Mouse (Mus musculus) CH12.LX (cell line): ENCODE results near the gene Gins3. TPM values are rescaled to one million over a fixed set of nuclear protein-coding genes. Genes with fewer than 3 reads are reported as not detected.

Source experiments
- DNase-seq: peaks from one replicate; pipeline ENCODE4 v3.0.0-alpha.2; 2013; ENCODE audit errors: extremely low read depth
- H3K27ac ChIP-seq: 2 replicates; pipeline ENCODE4 v1.5.1; 2012; ENCODE audit warnings: low read depth, mild to moderate bottlenecking, control low read depth, moderate library complexity; ENCODE audit not compliant: insufficient read depth
- H3K27me3 ChIP-seq: replicated peaks from 2 replicates; pipeline ENCODE3; 2012; ENCODE audit warnings: inconsistent platforms
- H3K36me3 ChIP-seq, 2 experiments: replicated peaks in 1 of 2; 2 replicates each; pipeline versions ENCODE3 to v1.6.1; 2012; ENCODE audit warnings: inconsistent platforms in 1 of 2, low read length in 1 of 2, mild to moderate bottlenecking in 1 of 2, mixed read lengths in 1 of 2, moderate library complexity in 1 of 2; ENCODE audit not compliant: control insufficient read depth in 1 of 2, insufficient read depth in 1 of 2
- H3K4me1 ChIP-seq, 2 experiments: 2 replicates each; pipeline ENCODE4 v1.6.1; 2012; ENCODE audit warnings: inconsistent platforms in 1 of 2, moderate library complexity in 1 of 2; ENCODE audit not compliant: insufficient read depth in 2 of 2, control insufficient read depth in 1 of 2
- H3K4me2 ChIP-seq: 2 replicates; pipeline ENCODE4 v1.6.1; 2012; ENCODE audit warnings: low read depth, mild to moderate bottlenecking, control low read depth; ENCODE audit not compliant: poor library complexity, insufficient read depth, severe bottlenecking
- H3K4me3 ChIP-seq, 3 experiments: fragments of 150-350 bp in 1 of 3; sonication (generic) in 1 of 3; replicated peaks in 1 of 3; 2 replicates each; pipeline versions ENCODE3 to v1.5.1; 2011 to 2012; ENCODE audit warnings: low read depth in 2 of 3, low read length in 2 of 3, mild to moderate bottlenecking in 2 of 3, moderate library complexity in 2 of 3, control low read depth in 1 of 3, improper control_type of control experiment in 1 of 3, inconsistent platforms in 1 of 3, mixed read lengths in 1 of 3; ENCODE audit not compliant: poor library complexity in 1 of 3
- H3K79me2 ChIP-seq: replicated peaks from 2 replicates; pipeline ENCODE4 v1.6.1; 2012; ENCODE audit warnings: mild to moderate bottlenecking, moderate library complexity; ENCODE audit not compliant: control insufficient read depth, poor library complexity, insufficient read depth, severe bottlenecking; ENCODE audit errors: extremely low read depth
- H3K9ac ChIP-seq: 2 replicates; pipeline ENCODE4 v1.6.1; 2012; ENCODE audit warnings: low read depth, mild to moderate bottlenecking, control low read depth, moderate library complexity; ENCODE audit not compliant: insufficient read depth
- H3K9me3 ChIP-seq: replicated peaks from 2 replicates; pipeline ENCODE3; 2012; ENCODE audit warnings: low read length, inconsistent platforms, mixed read lengths
- BHLHE40 ChIP-seq: IDR thresholded peaks from 2 replicates; pipeline ENCODE4 v1.6.1; 2011; ENCODE audit warnings: mild to moderate bottlenecking, low read depth, low read length, improper control_type of control experiment
- CHD1 ChIP-seq: IDR thresholded peaks from 2 replicates; pipeline ENCODE4 v1.6.1; 2012; ENCODE audit warnings: low read depth, low read length, improper control_type of control experiment, inconsistent platforms
- CHD2 ChIP-seq: IDR thresholded peaks from 2 replicates; pipeline ENCODE4 v1.6.1; 2011; ENCODE audit warnings: low read length, improper control_type of control experiment
- CTCF ChIP-seq, 2 experiments: IDR thresholded peaks in 1 of 2; conservative IDR thresholded peaks in 1 of 2; 2 replicates each; pipeline ENCODE4 v1.5.1; 2011 to 2012; ENCODE audit warnings: low read depth in 2 of 2, low read length in 2 of 2, improper control_type of control experiment in 1 of 2, inconsistent platforms in 1 of 2, mild to moderate bottlenecking in 1 of 2, moderate library complexity in 1 of 2
- E2F4 ChIP-seq: IDR thresholded peaks from 2 replicates; pipeline ENCODE4 v1.6.1; 2011; ENCODE audit warnings: low read depth, low read length, improper control_type of control experiment; ENCODE audit not compliant: insufficient replicate concordance
- ELF1 ChIP-seq: IDR thresholded peaks from 2 replicates; pipeline ENCODE4 v1.6.1; 2014; ENCODE audit warnings: low read depth, mild to moderate bottlenecking, inconsistent platforms, low read length, improper control_type of control experiment
- EP300 ChIP-seq: IDR thresholded peaks from 2 replicates; pipeline ENCODE4 v1.6.1; 2011; ENCODE audit warnings: low read length, improper control_type of control experiment
- ETS1 ChIP-seq: conservative IDR thresholded peaks from 2 replicates; pipeline ENCODE4 v1.6.1; 2012; ENCODE audit warnings: low read depth, mild to moderate bottlenecking, inconsistent platforms, low read length, improper control_type of control experiment, moderate library complexity
- GABPA ChIP-seq: IDR thresholded peaks from 2 replicates; pipeline ENCODE4 v1.6.1; 2012; ENCODE audit warnings: low read depth, low read length, improper control_type of control experiment, inconsistent platforms; ENCODE audit not compliant: insufficient replicate concordance
- HCFC1 ChIP-seq: IDR thresholded peaks from 2 replicates; pipeline ENCODE4 v1.6.1; 2012; ENCODE audit warnings: low read depth, mild to moderate bottlenecking, inconsistent platforms, low read length, improper control_type of control experiment
- IRF4 ChIP-seq: IDR thresholded peaks from 2 replicates; pipeline ENCODE4 v1.6.1; 2014; ENCODE audit warnings: low read depth, mild to moderate bottlenecking, inconsistent platforms, low read length, improper control_type of control experiment
- JUN ChIP-seq: IDR thresholded peaks from 2 replicates; pipeline ENCODE4 v1.6.1; 2011; ENCODE audit warnings: low read depth, mild to moderate bottlenecking, low read length, improper control_type of control experiment, moderate library complexity; ENCODE audit not compliant: insufficient read depth
- JUND ChIP-seq: conservative IDR thresholded peaks from 2 replicates; pipeline ENCODE4 v1.6.1; 2011; ENCODE audit warnings: low read depth, low read length, improper control_type of control experiment
- KAT2A ChIP-seq: IDR thresholded peaks from 2 replicates; pipeline ENCODE4 v1.6.1; 2012; ENCODE audit warnings: low read length, improper control_type of control experiment, inconsistent platforms; ENCODE audit not compliant: insufficient replicate concordance
- MAFK ChIP-seq: IDR thresholded peaks from 2 replicates; pipeline ENCODE4 v1.6.1; 2011; ENCODE audit warnings: low read length, improper control_type of control experiment; ENCODE audit not compliant: insufficient replicate concordance
- MAX ChIP-seq: IDR thresholded peaks from 2 replicates; pipeline ENCODE4 v1.6.1; 2011; ENCODE audit warnings: low read length, improper control_type of control experiment
- MAZ ChIP-seq: IDR thresholded peaks from 2 replicates; pipeline ENCODE4 v1.6.1; 2012; ENCODE audit warnings: low read depth, mild to moderate bottlenecking, inconsistent platforms, low read length, improper control_type of control experiment, moderate library complexity
- MEF2A ChIP-seq: IDR thresholded peaks from 2 replicates; pipeline ENCODE4 v1.6.1; 2014; ENCODE audit warnings: low read depth, mild to moderate bottlenecking, inconsistent platforms, low read length, improper control_type of control experiment, borderline replicate concordance
- MXI1 ChIP-seq: IDR thresholded peaks from 2 replicates; pipeline ENCODE4 v1.6.1; 2011; ENCODE audit warnings: mild to moderate bottlenecking, low read depth, low read length, improper control_type of control experiment
- MYC ChIP-seq: IDR thresholded peaks from 2 replicates; pipeline ENCODE4 v1.6.1; 2011; ENCODE audit warnings: low read depth, mild to moderate bottlenecking, improper control_type of control experiment, low read length
- NELFE ChIP-seq: IDR thresholded peaks from 2 replicates; pipeline ENCODE4 v1.6.1; 2011; ENCODE audit warnings: low read depth, low read length, improper control_type of control experiment
- NRF1 ChIP-seq: IDR thresholded peaks from 2 replicates; pipeline ENCODE4 v1.6.1; 2014; ENCODE audit warnings: low read depth, mild to moderate bottlenecking, inconsistent platforms, low read length, improper control_type of control experiment, moderate library complexity
- PAX5 ChIP-seq: IDR thresholded peaks from 2 replicates; pipeline ENCODE4 v1.6.1; 2012; ENCODE audit warnings: low read length, inconsistent platforms, mixed read lengths
- POLR2A ChIP-seq: IDR thresholded peaks from 2 replicates; pipeline ENCODE4 v1.6.1; 2011; ENCODE audit warnings: low read depth, mild to moderate bottlenecking, improper control_type of control experiment, low read length
- POLR2AphosphoS2 ChIP-seq: IDR thresholded peaks from 2 replicates; pipeline ENCODE4 v1.6.1; 2011; ENCODE audit warnings: low read depth, low read length, improper control_type of control experiment
- RAD21 ChIP-seq: IDR thresholded peaks from 2 replicates; pipeline ENCODE4 v1.6.1; 2011; ENCODE audit warnings: low read depth, mild to moderate bottlenecking, low read length, improper control_type of control experiment, moderate library complexity
- RCOR1 ChIP-seq: conservative IDR thresholded peaks from 2 replicates; pipeline ENCODE4 v1.6.1; 2012; ENCODE audit warnings: low read depth, mild to moderate bottlenecking, inconsistent platforms, low read length, improper control_type of control experiment
- SIN3A ChIP-seq: IDR thresholded peaks from 2 replicates; pipeline ENCODE4 v1.6.1; 2012; ENCODE audit warnings: low read length, improper control_type of control experiment, inconsistent platforms
- SMC3 ChIP-seq: IDR thresholded peaks from 2 replicates; pipeline ENCODE4 v1.6.1; 2011; ENCODE audit warnings: low read depth, low read length, improper control_type of control experiment
- TBP ChIP-seq: conservative IDR thresholded peaks from 2 replicates; pipeline ENCODE4 v1.6.1; 2011; ENCODE audit warnings: low read depth, low read length, improper control_type of control experiment
- TCF12 ChIP-seq: IDR thresholded peaks from 2 replicates; pipeline ENCODE4 v1.6.1; 2014; ENCODE audit warnings: low read depth, mild to moderate bottlenecking, inconsistent platforms, low read length, improper control_type of control experiment
- UBTF ChIP-seq: IDR thresholded peaks from 2 replicates; pipeline ENCODE4 v1.6.1; 2012; ENCODE audit warnings: low read depth, mild to moderate bottlenecking, inconsistent platforms, low read length, improper control_type of control experiment, moderate library complexity
- USF1 ChIP-seq: IDR thresholded peaks from 2 replicates; pipeline ENCODE4 v1.6.1; 2014; ENCODE audit warnings: low read depth, mild to moderate bottlenecking, inconsistent platforms, low read length, improper control_type of control experiment
- USF2 ChIP-seq: conservative IDR thresholded peaks from 2 replicates; pipeline ENCODE4 v1.6.1; 2011; ENCODE audit warnings: low read depth, low read length, improper control_type of control experiment
- ZC3H11A ChIP-seq: IDR thresholded peaks from 2 replicates; pipeline ENCODE4 v1.6.1; 2012; ENCODE audit warnings: low read depth, mild to moderate bottlenecking, inconsistent platforms, low read length, improper control_type of control experiment
- ZKSCAN1 ChIP-seq: IDR thresholded peaks from 2 replicates; pipeline ENCODE4 v1.6.1; 2012; ENCODE audit warnings: low read depth, inconsistent platforms, low read length, improper control_type of control experiment, borderline replicate concordance
- ZMIZ1 ChIP-seq: IDR thresholded peaks from 2 replicates; pipeline ENCODE4 v1.6.1; 2012; ENCODE audit warnings: low read depth, mild to moderate bottlenecking, inconsistent platforms, low read length, improper control_type of control experiment
- ZNF384 ChIP-seq: IDR thresholded peaks from 2 replicates; pipeline ENCODE4 v1.6.1; 2012; ENCODE audit warnings: low read depth, low read length, improper control_type of control experiment, inconsistent platforms
- dilution Hi-C: fragments of 300-500 bp; cut with MboI; formaldehyde crosslinking; loops from 2 replicates; pipeline ENCODE4 v1.14.3; 2020; ENCODE audit warnings: low sequenced_read_pairs; ENCODE audit not compliant: extremely low pct_unique_long_range_greater_than_20kb, extremely low pct_ligation_motif_present
- in situ Hi-C: fragments of 300-500 bp; cut with MboI; formaldehyde crosslinking; loops from 3 replicates; pipeline ENCODE4 v1.14.3; 2019; ENCODE audit warnings: low sequenced_read_pairs, low pct_ligation_motif_present, low pct_unique_long_range_greater_than_20kb, mixed read lengths
- polyA plus RNA-seq: library from polyadenylated mRNA; unstranded; fragments of >175 nt; gene quantifications from 2 replicates; pipeline ENCODE4 v1.2.1, GENCODE M21; 2012; ENCODE audit warnings: low read depth; ENCODE audit not compliant: insufficient read length
- total RNA-seq, 2 experiments: library from RNA; depleted of rRNA; stranded (reverse); fragments of 300-350 nt in 1 of 2; fragments of >200 nt in 1 of 2; gene quantifications; 2 replicates each; pipeline ENCODE4 v1.2.3; 2012 to 2014

Gins3 gene
- total and polyA plus RNA-seq, 3 experiments: 10.4 to 18.0 (median 14.2) TPM

DNA sequence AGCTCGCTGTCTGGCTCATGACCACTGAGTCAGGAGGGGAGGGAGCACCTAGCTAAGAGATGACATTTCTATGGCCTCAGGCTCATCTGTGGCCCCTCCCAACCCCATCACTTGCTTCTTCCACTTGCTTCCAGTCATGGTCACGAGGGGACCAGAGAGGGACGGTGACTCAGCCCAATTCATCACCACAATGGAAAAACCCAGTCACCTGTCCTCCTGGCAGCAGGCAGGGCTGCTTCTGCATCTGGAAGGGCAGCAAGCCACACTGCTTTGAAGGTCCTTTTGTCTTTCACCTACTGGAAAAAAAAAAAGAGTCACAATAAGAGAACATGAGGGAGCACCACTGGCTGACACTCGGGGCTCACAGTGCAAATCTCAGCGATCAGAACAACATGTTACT, 39.6 kb downstream of the Gins3 start:
- Histone ChIP-seq H3K27me3 (peaks cover 16% of the 10 kb centered on the region), H3K4me2 (no peak overlapping the region), H3K4me3 (no peak overlapping the region), H3K36me3 (no peaks in the 10 kb centered on the region), H3K4me1 (peaks cover 20 to 42% of the 10 kb centered on the region in 2 experiments), H3K9ac (no peak overlapping the region), H3K79me2 (no peaks in the 10 kb centered on the region), H3K9me3 (no peaks in the 10 kb centered on the region), H3K27ac (no peak overlapping the region)
- dilution Hi-C loops: no loop called here
- TF ChIP-seq ZC3H11A: no peak
- no peak for TF ChIP-seq TBP
- TF ChIP-seq TCF12: peak; percentile 75; the same call in 1 of the 2 replicates
- peak; percentile 47 for TF ChIP-seq USF1
- TF ChIP-seq MYC: no peak
- TF ChIP-seq CTCF (conservative IDR thresholded peaks at IDR 0.05 in 1 of 2, IDR thresholded peaks at IDR 0.05 in 1 of 2; ENCODE audit: low read depth in 2 of 2, low read length in 2 of 2): no peak
- no peak for TF ChIP-seq HCFC1
- no peak for TF ChIP-seq KAT2A
- peak; percentile 93 for TF ChIP-seq ETS1
- no peak for TF ChIP-seq SMC3
- peak; percentile 92 for TF ChIP-seq EP300
- no peak for TF ChIP-seq ZMIZ1
- TF ChIP-seq ZNF384: peak; percentile 76
- TF ChIP-seq NELFE: no peak
- TF ChIP-seq POLR2A: no peak
- no peak for TF ChIP-seq CHD2
- no peak for TF ChIP-seq UBTF
- TF ChIP-seq PAX5: no peak
- no peak for TF ChIP-seq USF2
- peak; percentile 76 for TF ChIP-seq JUND
- peak; percentile 79; the same call in 1 of the 2 replicates for TF ChIP-seq MAZ
- 0 out of 2 replicates have a peak, but pooled peaks have one; percentile 46 for TF ChIP-seq IRF4
- TF ChIP-seq JUN: peak; percentile 79
- no peak for TF ChIP-seq MXI1
- TF ChIP-seq CHD1: no peak
- no peak for TF ChIP-seq GABPA
- TF ChIP-seq MAX: no peak; the same call in 1 of the 2 replicates
- no peak for TF ChIP-seq E2F4
- TF ChIP-seq RAD21: no peak
- no peak for TF ChIP-seq ZKSCAN1
- peak; percentile 74 for TF ChIP-seq MEF2A
- no peak for TF ChIP-seq POLR2AphosphoS2
- no peak for TF ChIP-seq NRF1
- peak; percentile 43; the same call in 1 of the 2 replicates for TF ChIP-seq SIN3A
- TF ChIP-seq ELF1: no peak
- TF ChIP-seq RCOR1: no peak
- TF ChIP-seq BHLHE40: peak; percentile 88
- TF ChIP-seq MAFK: peak; percentile 89
- DNase-seq: peak; percentile 83
- in situ Hi-C loops: no loop called here
